Mouse (Mus musculus): ENCODE data around the gene Ric3. TPM values are rescaled to one million over a fixed set of nuclear protein-coding genes. Genes with fewer than 3 reads are reported as not detected.
"Not testable (repeated sequence)": the region's sequence is repeated elsewhere in the genome, so short reads cannot be mapped to it uniquely, and the experiment has no call there.

The Ric3 gene
- 3.2 and 3.4 TPM in 2 replicates for polyA plus RNA-seq (2015; fragmentation: Nextera tagmentation; extraction: Ambion mirVana)

DNA sequence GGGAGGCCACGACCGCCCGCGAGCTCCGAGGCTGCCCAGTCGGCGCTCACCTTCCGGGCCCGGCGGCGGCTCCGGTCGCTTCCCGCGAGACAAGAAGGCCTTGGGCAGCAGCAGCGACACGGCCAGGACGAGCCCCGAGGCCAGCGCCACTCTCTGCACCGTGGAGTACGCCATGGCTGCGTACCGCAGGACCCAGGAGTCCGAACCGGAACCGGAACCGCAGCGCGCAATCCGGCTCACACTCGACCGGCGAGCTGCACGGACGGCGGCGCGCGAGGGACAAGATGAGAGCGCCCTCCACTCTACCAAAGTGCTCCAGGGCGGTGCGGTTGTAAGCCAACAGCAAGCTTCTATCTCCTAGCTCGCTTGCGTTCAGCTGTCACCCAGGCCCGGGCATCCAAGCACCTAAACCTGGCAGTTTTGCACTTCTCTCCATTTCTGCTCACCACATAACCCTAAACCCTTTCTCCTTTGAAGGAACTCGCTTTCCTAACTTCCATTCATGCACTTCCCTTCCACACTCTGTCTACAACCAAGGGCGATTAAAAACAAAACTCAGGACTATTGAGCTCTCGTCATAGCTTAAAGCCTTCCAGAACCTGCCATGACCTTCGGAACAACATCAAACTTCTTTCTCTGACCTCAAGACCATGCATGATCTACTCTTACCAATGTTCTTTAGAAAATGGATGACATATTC, at the start of gene Ric3:
Ric3 (minus strand) TSS at position 219 of the 700 bp plus-strand sequence.
- Histone ChIP-seq H3K4me1 (peaks cover 6% of the 10 kb centered on the region), H3K9me3 (replicated peaks) (no peaks in the 10 kb centered on the region), H3K4me2 (replicated peaks) (peak within 1 kb of the TSS; percentile 67), H3K9ac (no peak within 1 kb of the TSS), H3K27ac (replicated peaks) (no peak within 1 kb of the TSS), H3K36me3 (no peaks in the 10 kb centered on the region), H3K4me3 (replicated peaks) (peak within 1 kb of the TSS; percentile 49), H3K27me3 (peaks cover 8% of the 10 kb centered on the region)
- peak; percentile 67 for ATAC-seq (ENCODE audit: insufficient number of reproducible peaks, low FRiP score, low TSS enrichment, low read depth)
- 4% methylated on average over 50 of the region's 50 CpGs for WGBS

- Histone ChIP-seq H3K4me1 (no peaks in the 10 kb centered on the region), H3K4me2 (replicated peaks) (no peak overlapping the region), H3K27ac (replicated peaks) (no peak overlapping the region), H3K9me3 (replicated peaks) (no peaks in the 10 kb centered on the region), H3K9ac (no peak overlapping the region), H3K4me3 (replicated peaks) (no peak overlapping the region), H3K27me3 (no peaks in the 10 kb centered on the region), H3K36me3 (no peaks in the 10 kb centered on the region)
- 70% methylated on average over 2 of the region's 2 CpGs for WGBS
- no peak for ATAC-seq (ENCODE audit: insufficient number of reproducible peaks, low FRiP score, low TSS enrichment, low read depth)
Measured at GRCm38 (mm10) chr7:109131565-109131964, 48.4 kb upstream of the Ric3 start.

GRCm38 (mm10) chr7:109129946-109130686, 47.0 kb upstream of the Ric3 start:
- WGBS: 76% methylated on average over 5 of the region's 5 CpGs
- H3K9ac ChIP-seq: no peak overlapping the region
- H3K27ac ChIP-seq (replicated peaks): no peak overlapping the region
- no peaks in the 10 kb centered on the region for H3K36me3 ChIP-seq
- no peaks in the 10 kb centered on the region for H3K27me3 ChIP-seq
- H3K4me1 ChIP-seq: no peaks in the 10 kb centered on the region
- H3K9me3 ChIP-seq (replicated peaks): no peaks in the 10 kb centered on the region
- no peak overlapping the region for H3K4me3 ChIP-seq (replicated peaks)
- H3K4me2 ChIP-seq (replicated peaks): no peak overlapping the region
- ATAC-seq (ENCODE audit: insufficient number of reproducible peaks, low FRiP score, low TSS enrichment, low read depth): no peak

DNA sequence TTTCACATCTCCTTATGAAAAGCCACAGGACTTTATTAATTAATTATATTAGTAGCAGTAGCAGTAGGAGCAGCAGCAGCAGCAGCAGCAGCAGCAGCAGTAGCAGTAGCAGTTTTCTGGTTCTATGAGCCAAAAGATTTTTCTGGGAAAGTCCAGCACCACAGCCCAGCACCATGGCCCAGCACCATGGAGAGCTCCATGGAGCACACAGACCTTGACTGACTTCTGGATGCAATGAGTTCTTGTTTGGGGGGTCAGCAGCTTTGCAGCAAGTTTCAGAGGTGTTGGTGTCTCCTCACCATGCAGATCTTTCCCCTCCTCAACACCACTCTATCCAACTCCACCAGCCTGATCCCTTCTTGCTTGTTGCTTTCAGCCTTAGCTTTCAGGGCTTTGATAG, 46.3 kb upstream of the Ric3 start:
- H3K27ac ChIP-seq (replicated peaks): no peak overlapping the region
- no peaks in the 10 kb centered on the region for H3K36me3 ChIP-seq
- ATAC-seq (ENCODE audit: insufficient number of reproducible peaks, low FRiP score, low TSS enrichment, low read depth): no peak
- no peak overlapping the region for H3K4me2 ChIP-seq (replicated peaks)
- no peak overlapping the region for H3K9ac ChIP-seq
- no peaks in the 10 kb centered on the region for H3K27me3 ChIP-seq
- no peak overlapping the region for H3K4me3 ChIP-seq (replicated peaks)
- no peaks in the 10 kb centered on the region for H3K4me1 ChIP-seq
- H3K9me3 ChIP-seq (replicated peaks): no peaks in the 10 kb centered on the region

- Histone ChIP-seq H3K9ac (no peak overlapping the region), H3K9me3 (replicated peaks) (no peaks in the 10 kb centered on the region), H3K4me3 (replicated peaks) (no peak overlapping the region), H3K4me2 (replicated peaks) (no peak overlapping the region), H3K36me3 (no peaks in the 10 kb centered on the region), H3K27ac (replicated peaks) (no peak overlapping the region), H3K27me3 (no peaks in the 10 kb centered on the region), H3K4me1 (no peaks in the 10 kb centered on the region)
- ATAC-seq (ENCODE audit: insufficient number of reproducible peaks, low FRiP score, low TSS enrichment, low read depth): no peak
- 61% methylated on average over 4 of the region's 4 CpGs for whole genome bisulfite sequencing
Measured at GRCm38 (mm10) chr7:109115929-109116328, 32.8 kb upstream of the Ric3 start.

GRCm38 (mm10) chr7:109115488-109115887, 32.4 kb upstream of the Ric3 start:
- H3K9ac ChIP-seq; H3K4me3 ChIP-seq (replicated peaks); H3K36me3 ChIP-seq; H3K27me3 ChIP-seq; ATAC-seq (ENCODE audit: insufficient number of reproducible peaks, low FRiP score, low TSS enrichment, low read depth); H3K9me3 ChIP-seq (replicated peaks); H3K4me2 ChIP-seq (replicated peaks); H3K4me1 ChIP-seq; H3K27ac ChIP-seq (replicated peaks): not testable (repeated sequence)
- WGBS: 63% methylated on average over 1 of the region's 4 CpGs

- Histone ChIP-seq H3K36me3 (no peaks in the 10 kb centered on the region), H3K9me3 (replicated peaks) (no peaks in the 10 kb centered on the region), H3K4me2 (replicated peaks) (no peak overlapping the region), H3K9ac (no peak overlapping the region), H3K27me3 (no peaks in the 10 kb centered on the region), H3K27ac (replicated peaks) (no peak overlapping the region), H3K4me3 (replicated peaks) (no peak overlapping the region), H3K4me1 (no peaks in the 10 kb centered on the region)
- 54% methylated on average over 10 of the region's 10 CpGs for WGBS
- ATAC-seq (ENCODE audit: insufficient number of reproducible peaks, low FRiP score, low TSS enrichment, low read depth): no peak
Measured at GRCm38 (mm10) chr7:109114950-109115349, 31.8 kb upstream of the Ric3 start.

DNA sequence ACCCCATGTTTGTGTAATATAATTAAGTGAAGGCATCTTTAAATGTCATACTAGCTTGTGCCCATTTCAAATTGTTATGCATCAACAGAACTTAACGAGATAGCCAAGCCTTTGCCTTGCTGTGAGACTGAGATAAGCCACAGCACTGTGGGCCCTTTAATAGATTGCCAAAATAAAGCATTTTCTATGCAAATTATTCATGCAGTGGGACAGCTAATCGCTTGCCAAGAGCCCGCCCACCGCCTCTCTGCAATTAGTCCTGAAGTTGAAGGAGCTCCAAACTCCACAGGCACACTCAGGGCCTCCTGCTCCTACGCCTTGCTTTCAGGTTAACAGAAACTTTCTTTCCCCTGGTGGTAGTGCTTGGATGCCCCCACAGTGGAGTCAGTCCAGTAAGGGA, 27.9 kb upstream of the Ric3 start:
- Histone ChIP-seq H3K4me2 (replicated peaks) (no peak overlapping the region), H3K4me3 (replicated peaks) (no peak overlapping the region), H3K4me1 (no peaks in the 10 kb centered on the region), H3K27ac (replicated peaks) (no peak overlapping the region), H3K27me3 (no peaks in the 10 kb centered on the region), H3K9ac (no peak overlapping the region), H3K9me3 (replicated peaks) (no peaks in the 10 kb centered on the region), H3K36me3 (no peaks in the 10 kb centered on the region)
- ATAC-seq (ENCODE audit: insufficient number of reproducible peaks, low FRiP score, low TSS enrichment, low read depth): no peak
- 71% methylated on average over 5 of the region's 5 CpGs for WGBS

DNA sequence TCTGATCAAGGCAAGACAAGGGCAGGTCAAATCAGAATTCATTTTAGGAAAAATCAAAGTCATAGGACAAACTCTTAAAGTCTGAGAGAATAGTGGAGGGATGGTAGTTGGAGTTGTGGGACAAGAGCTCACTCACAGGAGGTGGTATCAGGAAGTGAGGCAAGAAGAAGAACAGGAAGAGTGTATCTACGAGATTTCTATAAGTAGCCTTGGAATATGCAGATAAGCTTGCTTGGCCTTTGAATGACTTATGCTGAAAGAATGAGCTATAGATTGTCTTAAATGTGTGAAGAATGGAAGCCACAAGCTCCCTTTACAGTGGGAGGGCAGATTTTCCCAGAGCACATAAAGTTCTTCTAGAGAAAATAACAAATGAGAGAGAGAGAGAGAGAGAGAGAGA, 21.8 kb upstream of the Ric3 start:
- Histone ChIP-seq H3K36me3 (no peaks in the 10 kb centered on the region), H3K4me1 (no peaks in the 10 kb centered on the region), H3K9ac (no peak overlapping the region), H3K27ac (replicated peaks) (no peak overlapping the region), H3K4me3 (replicated peaks) (no peak overlapping the region), H3K27me3 (no peaks in the 10 kb centered on the region), H3K9me3 (replicated peaks) (no peaks in the 10 kb centered on the region), H3K4me2 (replicated peaks) (no peak overlapping the region)
- no peak for ATAC-seq (ENCODE audit: insufficient number of reproducible peaks, low FRiP score, low TSS enrichment, low read depth)
- 48% methylated on average over 1 of the region's 1 CpGs for WGBS

DNA sequence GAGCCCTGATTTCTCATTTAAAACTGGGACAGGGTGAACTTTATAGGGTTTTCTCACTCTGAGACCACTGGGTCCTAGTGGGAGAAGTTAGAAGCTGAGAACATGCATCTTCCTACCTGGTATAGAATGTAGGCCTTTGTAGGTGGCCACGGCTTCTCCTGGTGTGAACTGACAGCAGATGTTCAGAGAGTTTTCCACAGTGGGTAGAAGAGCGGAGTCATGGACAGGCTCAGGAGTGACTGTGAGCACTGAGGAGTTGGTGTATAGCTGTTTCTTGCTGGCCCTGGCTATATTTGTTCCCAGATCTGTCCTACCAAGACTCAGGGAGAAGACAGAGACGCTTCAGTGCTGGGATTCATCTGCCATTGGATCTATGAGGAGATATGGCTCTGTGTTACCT, 18.0 kb upstream of the Ric3 start:
- no peak overlapping the region for H3K4me2 ChIP-seq (replicated peaks)
- H3K27ac ChIP-seq (replicated peaks): no peak overlapping the region
- H3K27me3 ChIP-seq: no peaks in the 10 kb centered on the region
- no peaks in the 10 kb centered on the region for H3K36me3 ChIP-seq
- H3K4me1 ChIP-seq: no peaks in the 10 kb centered on the region
- H3K9ac ChIP-seq: no peak overlapping the region
- H3K4me3 ChIP-seq (replicated peaks): no peak overlapping the region
- 77% methylated on average over 3 of the region's 3 CpGs for WGBS
- no peaks in the 10 kb centered on the region for H3K9me3 ChIP-seq (replicated peaks)
- no peak for ATAC-seq (ENCODE audit: insufficient number of reproducible peaks, low FRiP score, low TSS enrichment, low read depth)

- H3K9ac ChIP-seq: no peak overlapping the region
- H3K27me3 ChIP-seq: no peaks in the 10 kb centered on the region
- no peak overlapping the region for H3K27ac ChIP-seq (replicated peaks)
- H3K4me1 ChIP-seq: no peaks in the 10 kb centered on the region
- H3K9me3 ChIP-seq (replicated peaks): no peaks in the 10 kb centered on the region
- WGBS: 33% methylated on average over 6 of the region's 6 CpGs
- ATAC-seq (ENCODE audit: insufficient number of reproducible peaks, low FRiP score, low TSS enrichment, low read depth): no peak
- H3K4me2 ChIP-seq (replicated peaks): no peak overlapping the region
- H3K36me3 ChIP-seq: no peaks in the 10 kb centered on the region
- no peak overlapping the region for H3K4me3 ChIP-seq (replicated peaks)
Measured at GRCm38 (mm10) chr7:109098145-109099018, 15.3 kb upstream of the Ric3 start.

Measured in embryonic facial prominence, embryonic 15.5 days (tissue).